Mouse (Mus musculus) G1E-ER4 (cell line): ENCODE results near the gene Bzw1. TPM values are rescaled to one million over a fixed set of nuclear protein-coding genes. Genes with fewer than 3 reads are reported as not detected.

Experiments
- GATA1 ChIP-seq: IDR thresholded peaks from one replicate; pipeline ENCODE4 v1.8.0; 2012; ENCODE audit warnings: low read length, inconsistent platforms
- polyA plus RNA-seq: library from polyadenylated mRNA; stranded (reverse); fragments of >175 nt; gene quantifications from 2 replicates; pipeline ENCODE4 v1.2.3, GENCODE M21; 2012

Bzw1 gene
- polyA plus RNA-seq, 1 experiment: 15.6 TPM

- TF ChIP-seq GATA1: no peak
Observed at GRCm38 (mm10) chr1:58420961-58421360, 28.3 kb downstream of the Bzw1 start.

GRCm38 (mm10) chr1:58422879-58423278 is 30.2 kb downstream of the Bzw1 start:
- no peak for TF ChIP-seq GATA1

GRCm38 (mm10) chr1:58423371-58424248 is 30.9 kb downstream of the Bzw1 start, which contains the start of gene Clk1:
Gene Clk1, minus strand, starts transcription at chr1:58424066.
- no peak for TF ChIP-seq GATA1

GRCm38 (mm10) chr1:58424551-58424950 is 31.9 kb downstream of the Bzw1 start:
- TF ChIP-seq GATA1: no peak

GRCm38 (mm10) chr1:58444691-58445090 is 52.0 kb downstream of the Bzw1 start:
- no peak for TF ChIP-seq GATA1

GRCm38 (mm10) chr1:58445143-58445722 is 52.5 kb downstream of the Bzw1 start, which contains the start of the genes Nif3l1 and Ppil3:
Gene Nif3l1, plus strand, starts transcription at chr1:58445151.
Gene Ppil3, minus strand, starts transcription at chr1:58445486.
- no peak for TF ChIP-seq GATA1

- no peak for TF ChIP-seq GATA1
Observed at GRCm38 (mm10) chr1:58445861-58446260, 53.2 kb downstream of the Bzw1 start.

GRCm38 (mm10) chr1:58447766-58448165 is 55.1 kb downstream of the Bzw1 start:
- no peak for TF ChIP-seq GATA1

- no peak for TF ChIP-seq GATA1
Observed at GRCm38 (mm10) chr1:58448396-58448795, 55.7 kb downstream of the Bzw1 start.

- no peak for TF ChIP-seq GATA1
Observed at GRCm38 (mm10) chr1:58454316-58454715, 61.6 kb downstream of the Bzw1 start.

Other genes starting within 250 kb of the Bzw1 start
- 0.05 and 0.43 TPM in 2 replicates for gene Aox4, start 182.5 kb upstream of the Bzw1 start, polyA plus RNA-seq
- gene Aox2, start 114.6 kb upstream of the Bzw1 start, polyA plus RNA-seq: 0.36 and 0.42 TPM in 2 replicates
- gene Clk1, start 31.2 kb downstream of the Bzw1 start, polyA plus RNA-seq: 1.8 and 3.2 TPM in 2 replicates
- 2.7 and 11.0 TPM in 2 replicates for gene Nif3l1, start 52.3 kb downstream of the Bzw1 start, polyA plus RNA-seq
- gene Ppil3, start 52.6 kb downstream of the Bzw1 start, polyA plus RNA-seq: 8.2 and 11.2 TPM in 2 replicates
- gene Orc2, start 112.2 kb downstream of the Bzw1 start, polyA plus RNA-seq: 35.5 and 54.7 TPM in 2 replicates
- 7.8 and 8.6 TPM in 2 replicates for gene Fam126b, start 193.4 kb downstream of the Bzw1 start, polyA plus RNA-seq
- gene Ndufb3, start 193.5 kb downstream of the Bzw1 start, polyA plus RNA-seq: 2.1 and 4.1 TPM in 2 replicates